Mouse (Mus musculus) olfactory bulb, adult 2 months (tissue): ENCODE measurements around the gene Cryzl2. TPM values are rescaled to one million over a fixed set of nuclear protein-coding genes. Genes with fewer than 3 reads are reported as not detected.

Experiments
- H3K27ac ChIP-seq: fragments of 200-500 bp; 2 replicates; pipeline ENCODE4 v1.5.1; 2012; ENCODE audit warnings: low read depth, low read length; ENCODE audit not compliant: insufficient read depth
- H3K4me1 ChIP-seq: fragments of 200-500 bp; 2 replicates; pipeline ENCODE4 v1.6.1; 2012; ENCODE audit warnings: low read length; ENCODE audit not compliant: control insufficient read depth, insufficient read depth
- H3K4me3 ChIP-seq: fragments of 200-500 bp; 2 replicates; pipeline ENCODE4 v1.5.1; 2012; ENCODE audit warnings: mild to moderate bottlenecking, low read depth, low read length, moderate library complexity; ENCODE audit not compliant: insufficient read depth
- CTCF ChIP-seq: fragments of 200-500 bp; IDR thresholded peaks from 2 replicates; pipeline ENCODE4 v1.5.1; 2012; ENCODE audit warnings: low read depth, mild to moderate bottlenecking, low read length, moderate library complexity; ENCODE audit not compliant: insufficient read depth
- POLR2A ChIP-seq: fragments of 200-500 bp; IDR thresholded peaks from 2 replicates; pipeline ENCODE4 v1.6.1; 2012; ENCODE audit warnings: mild to moderate bottlenecking, low read depth, low read length, moderate library complexity; ENCODE audit not compliant: insufficient read depth
- WGBS: fragments of 180-500 bp; shearing (Covaris S2); methylation state at CpG from one replicate; pipeline ENCODE4 v1.1.7; 2018; 5-methylcytosine and 5-hydroxymethylcytosine counted together
- polyA plus RNA-seq: library from polyadenylated mRNA; stranded (reverse); fragments of >200 nt; gene quantifications from 2 replicates; pipeline ENCODE4 v1.2.4, GENCODE M21; 2012; ENCODE audit warnings: low replicate concordance; ENCODE audit not compliant: missing spikeins, insufficient read depth, insufficient read length

Gene Cryzl2
- polyA plus RNA-seq, 1 experiment, result not detected

DNA sequence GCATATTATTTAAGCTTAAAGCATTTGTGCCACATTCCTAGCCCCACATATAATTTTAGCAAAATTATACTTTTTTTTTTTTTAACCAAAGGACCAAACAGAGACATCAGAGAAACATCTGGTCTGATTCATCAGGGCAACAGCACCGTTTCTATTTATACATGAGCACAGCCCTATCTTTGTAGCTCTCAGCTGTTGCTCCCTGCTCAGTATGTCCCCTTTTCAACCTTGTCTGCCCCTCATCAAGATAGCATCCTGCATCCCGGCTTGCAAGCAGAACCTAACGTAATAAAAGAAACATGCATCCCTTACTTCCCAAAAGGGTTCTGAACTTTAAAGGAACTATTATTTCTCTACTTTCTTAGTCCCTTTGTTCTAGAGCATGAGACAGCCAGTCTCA is 41.0 kb upstream of the Cryzl2 start:
- TF ChIP-seq POLR2A (no peak), CTCF (no peak)
- peak overlapping the region; percentile 68; the same call in 1 of the 2 replicates for H3K27ac ChIP-seq
- peaks cover 3% of the 10 kb centered on the region; the same call in 1 of the 2 replicates for H3K4me1 ChIP-seq
- 24% methylated on average over 3 of the region's 3 CpGs for WGBS
- H3K4me3 ChIP-seq, result no peak overlapping the region

DNA sequence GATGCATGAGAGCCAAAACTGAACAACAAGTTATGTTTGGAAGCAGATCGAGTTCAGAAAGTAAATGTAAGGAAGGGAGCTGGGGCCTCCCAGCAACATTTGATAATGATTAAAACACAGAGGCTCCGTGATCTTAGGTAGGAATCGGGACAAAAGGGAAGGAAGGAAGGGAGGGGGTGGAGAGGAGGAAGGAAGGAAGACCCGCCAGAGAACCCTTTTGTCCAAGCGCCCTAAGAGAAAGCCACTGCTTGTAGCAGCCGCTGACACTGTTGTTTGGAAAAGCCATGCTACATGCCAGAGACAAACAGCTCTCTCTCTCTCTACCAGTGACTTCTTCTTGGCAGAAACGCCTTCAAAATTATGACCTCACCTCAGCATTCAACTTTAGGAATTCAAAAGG is 40.5 kb upstream of the Cryzl2 start:
- H3K27ac ChIP-seq, result peak overlapping the region; percentile 68
- WGBS, result 35% methylated on average over 7 of the region's 7 CpGs
- H3K4me1 ChIP-seq, result peaks cover 3% of the 10 kb centered on the region; the same call in 1 of the 2 replicates
- TF ChIP-seq POLR2A, result no peak
- no peak overlapping the region for H3K4me3 ChIP-seq

DNA sequence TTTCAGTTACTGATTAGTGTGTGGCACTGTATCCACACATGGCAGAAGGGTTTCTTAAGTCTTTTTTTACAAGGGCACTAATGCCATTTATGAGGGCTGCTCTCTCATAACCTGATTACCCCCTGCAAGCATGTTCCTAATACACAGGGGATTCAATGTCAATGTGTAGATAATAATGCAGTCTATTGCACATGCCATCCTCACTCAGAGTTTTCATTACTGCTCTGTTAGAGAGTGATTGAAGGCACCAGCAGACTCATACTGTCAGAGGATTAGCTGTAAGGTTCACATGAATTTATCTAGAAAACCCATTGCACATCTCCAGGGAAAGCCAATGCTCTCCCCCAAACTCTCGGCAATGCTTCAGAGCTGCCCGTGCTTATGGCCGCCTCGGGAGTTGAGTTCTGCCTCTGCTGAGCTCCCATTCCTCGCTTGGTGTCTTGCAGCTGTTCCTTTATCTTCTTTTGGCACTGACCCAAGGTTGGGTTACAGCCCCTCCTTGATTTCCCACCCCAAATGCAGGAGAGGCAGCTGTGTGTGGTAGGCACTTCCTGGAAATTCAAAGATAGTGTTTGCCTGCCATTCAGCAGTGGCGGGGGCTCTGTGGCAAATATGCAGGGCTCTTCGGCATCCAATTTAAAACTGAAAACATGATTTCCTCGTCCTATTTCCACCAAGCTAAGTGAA is 32.5 kb upstream of the Cryzl2 start:
- Histone ChIP-seq H3K27ac (peak overlapping the region; percentile 29; the same call in 1 of the 2 replicates), H3K4me1 (peaks cover 4% of the 10 kb centered on the region), H3K4me3 (no peak overlapping the region)
- TF ChIP-seq POLR2A (no peak), CTCF (no peak)
- 26% methylated on average over 8 of the region's 8 CpGs for WGBS

DNA sequence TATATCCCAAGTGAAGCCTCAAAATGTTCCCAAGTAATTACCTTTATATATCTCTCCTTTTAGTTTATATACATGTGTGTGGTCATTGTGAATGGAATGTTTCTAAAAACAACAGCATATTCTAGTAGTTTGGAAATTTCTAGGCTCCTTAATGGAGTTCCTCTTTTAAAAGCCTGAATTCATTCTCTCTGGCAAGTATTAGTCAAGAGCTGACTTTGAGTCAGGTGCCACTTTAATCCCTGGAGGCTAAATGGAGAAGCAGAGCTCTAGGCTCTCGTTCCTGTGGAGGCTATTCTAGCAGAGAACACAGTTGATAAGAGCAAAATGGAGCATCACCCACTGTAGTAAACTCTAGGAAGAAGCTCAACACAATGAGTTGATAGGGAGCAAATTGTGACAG is 31.4 kb upstream of the Cryzl2 start:
- WGBS, result 69% methylated on average over 1 of the region's 1 CpGs
- Histone ChIP-seq H3K4me1 (peaks cover 4% of the 10 kb centered on the region), H3K27ac (no peak overlapping the region), H3K4me3 (no peak overlapping the region)
- TF ChIP-seq POLR2A, result no peak
- TF ChIP-seq CTCF, result no peak

DNA sequence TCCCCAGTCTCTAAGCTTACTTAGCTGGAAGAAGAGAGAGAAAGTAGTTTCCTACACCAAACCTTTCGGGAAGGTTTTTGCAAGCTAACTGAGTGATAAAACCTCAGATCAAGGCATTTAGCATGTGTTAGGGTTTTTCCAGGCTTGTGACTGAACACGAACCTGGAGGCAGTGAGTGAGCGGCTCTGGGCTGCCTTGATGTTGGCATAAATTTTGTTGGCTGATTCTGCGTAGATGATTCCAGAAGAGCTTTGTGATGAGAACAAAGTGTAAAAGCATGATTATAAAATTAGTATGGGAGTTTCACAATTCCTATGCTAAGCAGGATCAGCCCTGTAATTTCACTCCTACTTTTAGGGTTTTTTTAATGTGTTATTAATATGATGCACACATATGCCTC is 30.8 kb upstream of the Cryzl2 start:
- Histone ChIP-seq H3K4me3 (no peak overlapping the region), H3K4me1 (peaks cover 4% of the 10 kb centered on the region), H3K27ac (no peak overlapping the region)
- no peak for TF ChIP-seq POLR2A
- no peak for TF ChIP-seq CTCF
- WGBS, result 88% methylated on average over 4 of the region's 4 CpGs

DNA sequence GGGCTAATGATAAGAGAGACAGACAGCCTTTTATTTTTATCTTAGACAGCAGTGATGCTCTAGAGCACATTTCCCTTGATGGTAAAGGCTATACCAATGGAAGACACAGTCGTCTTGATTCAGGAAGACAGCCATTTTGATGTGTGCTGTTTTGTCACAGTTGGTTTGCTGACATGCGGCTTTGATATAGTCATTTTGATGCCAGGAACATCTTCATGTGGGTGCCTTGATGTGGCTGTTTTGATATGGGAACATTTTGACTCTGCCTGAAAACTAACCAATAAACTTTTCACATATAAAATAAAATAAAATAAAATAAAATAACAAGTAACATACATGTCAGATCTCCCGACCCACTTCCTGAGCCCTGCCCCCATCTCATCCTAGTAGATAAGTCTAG is 30.0 kb upstream of the Cryzl2 start:
- 92% methylated on average over 3 of the region's 3 CpGs for WGBS
- Histone ChIP-seq H3K4me3 (no peak overlapping the region), H3K4me1 (peaks cover 6% of the 10 kb centered on the region), H3K27ac (no peak overlapping the region)
- TF ChIP-seq CTCF (no peak), POLR2A (no peak)

DNA sequence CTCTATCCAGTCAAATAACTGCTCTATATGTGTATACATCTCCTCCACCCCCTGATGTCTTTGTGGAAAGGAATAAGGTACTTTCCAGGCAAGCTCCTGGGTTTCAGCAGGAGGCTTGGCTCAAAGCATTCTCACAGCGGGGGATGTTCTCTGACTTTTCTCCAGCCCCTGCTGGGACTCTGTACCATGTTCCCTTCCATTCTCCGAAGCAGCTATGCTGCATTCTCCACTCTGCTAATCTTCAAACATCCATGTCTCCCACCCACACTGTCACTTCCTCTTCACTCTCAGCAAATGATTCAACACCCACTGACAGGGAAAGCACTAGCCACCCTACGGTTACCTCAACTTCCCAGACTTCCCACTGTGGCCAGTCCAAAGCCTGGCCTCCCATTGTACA is 25.1 kb upstream of the Cryzl2 start:
- Histone ChIP-seq H3K4me1 (peaks cover 7% of the 10 kb centered on the region; the same call in 1 of the 2 replicates), H3K27ac (no peak overlapping the region), H3K4me3 (no peak overlapping the region)
- TF ChIP-seq CTCF, result no peak
- TF ChIP-seq POLR2A, result no peak
- 37% methylated on average over 3 of the region's 3 CpGs for WGBS

DNA sequence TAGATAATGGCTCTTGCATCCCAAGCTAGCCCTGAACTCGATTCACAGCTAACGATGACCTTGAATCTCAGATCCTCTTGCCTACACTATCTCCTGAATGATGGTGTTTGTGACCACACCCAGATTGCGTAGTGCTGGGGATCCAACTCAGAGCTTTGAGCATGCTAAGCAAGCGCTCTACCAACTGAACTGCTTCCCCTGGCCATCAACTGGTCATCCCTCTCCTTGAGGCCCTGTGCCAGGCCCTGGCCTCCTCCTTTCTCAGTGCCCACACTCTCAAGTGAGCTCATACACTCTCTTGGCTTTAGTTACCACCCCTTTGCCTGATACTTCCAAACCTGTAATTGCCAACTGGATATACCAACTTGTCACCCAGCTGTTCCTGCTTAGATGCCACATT is 24.0 kb upstream of the Cryzl2 start:
- 95% methylated on average over 4 of the region's 4 CpGs for WGBS
- Histone ChIP-seq H3K4me3 (no peak overlapping the region), H3K27ac (no peak overlapping the region), H3K4me1 (peaks cover 7% of the 10 kb centered on the region; the same call in 1 of the 2 replicates)
- TF ChIP-seq POLR2A, result no peak

DNA sequence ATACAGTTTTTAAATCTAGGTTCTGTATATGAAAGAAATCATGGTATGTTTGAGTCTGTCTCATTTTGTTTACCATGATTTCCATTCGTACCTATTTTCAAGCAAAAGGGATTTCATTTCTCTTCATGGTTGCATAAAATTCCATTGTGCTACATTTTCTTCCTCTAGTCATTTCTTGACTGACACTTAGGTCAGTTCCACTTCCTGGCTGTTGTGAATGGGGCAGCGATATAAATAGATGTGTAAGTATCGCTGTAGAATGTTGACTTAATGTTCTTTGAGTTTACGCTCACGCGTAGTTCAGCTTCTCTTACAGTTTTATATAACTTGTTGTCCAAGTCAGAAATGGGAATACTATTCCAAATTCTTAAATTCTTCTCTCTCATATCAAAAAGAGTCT is 22.5 kb upstream of the Cryzl2 start:
- 95% methylated on average over 6 of the region's 6 CpGs for WGBS
- TF ChIP-seq CTCF, result no peak
- TF ChIP-seq POLR2A, result no peak
- no peak overlapping the region for H3K27ac ChIP-seq

DNA sequence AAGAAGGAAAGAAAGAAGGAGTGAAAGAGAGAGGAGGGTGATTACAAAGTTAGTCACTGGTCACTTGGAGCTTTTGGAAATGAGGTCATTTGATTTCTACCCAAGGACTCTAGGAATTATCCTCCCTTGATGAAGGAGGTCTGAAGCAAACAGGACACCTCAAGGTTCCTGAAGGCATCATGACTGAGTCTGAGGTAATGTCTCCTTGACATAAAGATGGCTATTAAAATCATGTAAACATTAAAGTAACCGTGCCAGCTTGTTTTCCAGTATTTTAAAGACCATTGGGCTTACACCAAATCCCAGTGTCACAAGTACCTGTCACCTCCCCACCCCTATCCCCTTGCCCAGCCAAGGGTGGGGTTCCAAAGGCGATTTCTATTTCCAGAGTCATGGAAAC is 20.1 kb upstream of the Cryzl2 start:
- Histone ChIP-seq H3K27ac (no peak overlapping the region), H3K4me3 (no peak overlapping the region), H3K4me1 (peaks cover 12% of the 10 kb centered on the region)
- TF ChIP-seq CTCF (no peak), POLR2A (no peak)
- WGBS, result 88% methylated on average over 2 of the region's 2 CpGs

More for the DNA sequence above, 22.5 kb upstream of the Cryzl2 start:
- Histone ChIP-seq H3K4me3 (no peak overlapping the region), H3K4me1 (peaks cover 12% of the 10 kb centered on the region)
